ENCODE assay signal across 32 mouse cellular contexts in genomic region chr7:79740279-79740678, GRCm38 (mm10). TPM values are rescaled to one million over a fixed set of nuclear protein-coding genes. Genes with fewer than 3 reads are reported as not detected.
DNase-seq lines count a peak whose midpoint lies in the region; ATAC-seq and TF ChIP-seq lines count a peak whose summit lies in the region.
"Had no signal": no experiment of that assay in that cellular context is flagged by ENCODE, and none has a peak within 500 bp of the region (broad histone marks: within the 10 kb centered on the region; RNA-seq: fewer than 3 reads in every experiment).

No protein-coding gene starts in this region.

- peak; percentile 44 for DNase-seq in adrenal gland, postnatal 10 days
- DNase-seq in adrenal gland, postnatal 4 days (ENCODE audit: low spot score in 2 of 2), result no peak
- DNase-seq in kidney, adult 9 months, result peak; percentile 42
- DNase-seq in kidney, adult 18-20 months, result no peak
- peak; percentile 66 for DNase-seq in liver, adult 2 months (ENCODE audit: extremely low read depth, low read depth, low spot score)
- DNase-seq in urinary bladder, postnatal 36 days (ENCODE audit: low spot score in 2 of 2), result no peak
- DNase-seq: adrenal gland, adult 8-10 months; cerebellum, adult 18-20 months; cerebellum, adult 9-10 months; cerebellum, postnatal 14 days; gastrocnemius, postnatal 10 days; gastrocnemius, postnatal 36 days; heart, adult 2 months; heart, postnatal 14 days; heart, postnatal 4 days had no signal

- WGBS in liver, adult 2 months, result 59% methylated on average over 4 of the region's 4 CpGs
- WGBS in liver, embryonic 12.5 days (ENCODE audit: insufficient replicate concordance), result 69% methylated on average over 4 of the region's 4 CpGs

- TF ChIP-seq CTCF in liver, adult 2 months (IDR thresholded peaks at IDR 0.05; ENCODE audit: low read depth, low read length), result no peak

- peaks cover 30% of the 10 kb centered on the region; the same call in 1 of the 2 replicates for H3K36me3 ChIP-seq in liver, adult 2 months (ENCODE audit: control insufficient read depth, insufficient read depth, low read length)
- no peaks in the 10 kb centered on the region for H3K36me3 ChIP-seq in liver, embryonic 12.5 days

- no peak overlapping the region for H3K9ac ChIP-seq in liver, adult 2 months (ENCODE audit: low read depth, low read length)
- H3K9ac ChIP-seq in liver, embryonic 12.5 days, result no peak overlapping the region
- H3K9ac ChIP-seq: forebrain, embryonic 13.5 days; heart, embryonic 13.5 days; hindbrain, embryonic 14.5 days had no signal

- H3K9me3 ChIP-seq in liver, embryonic 12.5 days (replicated peaks), result no peaks in the 10 kb centered on the region
- H3K9me3 ChIP-seq: forebrain, embryonic 10.5 days; forebrain, embryonic 13.5 days; G1E; heart, embryonic 10.5 days; heart, embryonic 13.5 days had no signal

- no peak overlapping the region for H3K4me2 ChIP-seq in liver, embryonic 12.5 days
- H3K4me2 ChIP-seq: forebrain, embryonic 13.5 days; heart, embryonic 13.5 days; hindbrain, embryonic 14.5 days had no signal

- H3K27me3 ChIP-seq in liver, adult 2 months (ENCODE audit: control insufficient read depth, insufficient read depth, low read length), result no peaks in the 10 kb centered on the region
- no peaks in the 10 kb centered on the region for H3K27me3 ChIP-seq in liver, embryonic 12.5 days (replicated peaks)
- H3K27me3 ChIP-seq: CH12.LX; forebrain, embryonic 13.5 days; heart, embryonic 13.5 days; Patski had no signal

- H3K4me3 ChIP-seq in liver, adult 2 months (ENCODE audit: insufficient read depth, low read depth, low read length), result no peak overlapping the region
- H3K4me3 ChIP-seq in liver, embryonic 12.5 days, result no peak overlapping the region
- H3K4me3 ChIP-seq: forebrain, embryonic 10.5 days; forebrain, embryonic 13.5 days; heart, adult 2 months; heart, embryonic 10.5 days; heart, embryonic 13.5 days had no signal

- H3K27ac ChIP-seq in liver, adult 2 months (replicated peaks; ENCODE audit: insufficient read depth, low read depth, low read length), result no peak overlapping the region
- H3K27ac ChIP-seq in liver, embryonic 12.5 days, result no peak overlapping the region
- H3K27ac ChIP-seq: forebrain, embryonic 10.5 days; forebrain, embryonic 13.5 days; heart, adult 2 months; heart, embryonic 10.5 days; heart, embryonic 13.5 days; hindbrain, embryonic 14.5 days; hindbrain, postnatal 0 days had no signal

- peaks cover 4% of the 10 kb centered on the region for H3K4me1 ChIP-seq in liver, adult 2 months (ENCODE audit: control insufficient read depth, insufficient read depth, low read length)
- peaks cover 17% of the 10 kb centered on the region for H3K4me1 ChIP-seq in liver, embryonic 12.5 days

- H3K79me2 ChIP-seq in liver, adult 2 months (ENCODE audit: control insufficient read depth, insufficient read depth, low read length), result no peaks in the 10 kb centered on the region

- ATAC-seq in liver, embryonic 12.5 days, result no peak
- ATAC-seq: forebrain, embryonic 13.5 days; forebrain, embryonic 16.5 days; hindbrain, postnatal 0 days; Patski had no signal

- TF ChIP-seq POLR2A in liver, adult 2 months (IDR thresholded peaks at IDR 0.05; ENCODE audit: extremely low read depth, insufficient read depth, low read length), result no peak

RNA-seq across cellular contexts. Expression of gene Pex11a, which starts 2.7 kb away (rescaled TPM):
- 10 to 100 TPM; 41.0 to 47.0 TPM for total RNA-seq in adrenal gland, postnatal 10 days (2021)
- total RNA-seq in adrenal gland, postnatal 4 days (2021), result 10 to 100 TPM; 35.7 to 37.7 TPM
- 17.2 and 18.1 TPM in 2 replicates for total RNA-seq in liver, adult 2 months (2014; rRNA removed)
- 40.3 and 43.8 TPM in 2 replicates for polyA plus RNA-seq in liver, adult 2 months (2012; rRNA removed)
- polyA plus RNA-seq in liver, embryonic 12.5 days (2016; fragmentation: Nextera tagmentation; extraction: Ambion mirVana), result 1.3 TPM in 2 replicates

RNA-seq across cellular contexts. Expression of gene Wdr93, which starts 2.7 kb away (rescaled TPM):
- 1 to 10 TPM; 1.5 to 2.5 TPM for total RNA-seq in adrenal gland, postnatal 10 days (2021)
- 1 to 10 TPM; 2.7 to 2.9 TPM for total RNA-seq in adrenal gland, postnatal 4 days (2021)
- 0.74 and 0.81 TPM in 2 replicates for total RNA-seq in liver, adult 2 months (2014; rRNA removed)
- polyA plus RNA-seq in liver, adult 2 months (2012; rRNA removed), result 0.10 and 0.21 TPM in 2 replicates
- polyA plus RNA-seq in liver, embryonic 12.5 days (2016; fragmentation: Nextera tagmentation; extraction: Ambion mirVana), result 0.07 and 0.11 TPM in 2 replicates
- total RNA-seq: gastrocnemius, postnatal 36 days; granulocyte monocyte progenitor cell, adult 5-6 weeks had no signal

RNA-seq across cellular contexts. Expression of gene Plin1, which starts 7.6 kb away (rescaled TPM):
- total RNA-seq in adrenal gland, postnatal 10 days (2021), result 100 to 1,000 TPM; 750 to 928 TPM
- total RNA-seq in adrenal gland, postnatal 4 days (2021), result 100 to 1,000 TPM; 360 to 412 TPM
- 0.60 and 0.74 TPM in 2 replicates for total RNA-seq in liver, adult 2 months (2014; rRNA removed)
- polyA plus RNA-seq in liver, adult 2 months (2012; rRNA removed), result not detected in 2 replicates
- not detected in 2 replicates for polyA plus RNA-seq in liver, embryonic 12.5 days (2016; fragmentation: Nextera tagmentation; extraction: Ambion mirVana)
- total RNA-seq: CH12.LX; granulocyte monocyte progenitor cell, adult 5-6 weeks had no signal
- polyA plus RNA-seq: embryonic facial prominence, embryonic 11.5 days; forebrain, embryonic 10.5 days; forebrain, embryonic 16.5 days; G1E; heart, embryonic 10.5 days; heart, embryonic 13.5 days; heart, embryonic 16.5 days; hindbrain, embryonic 11.5 days had no signal

RNA-seq across cellular contexts. Expression of gene Kif7, which starts 24.8 kb away (rescaled TPM):
- 1 to 10 TPM; 4.9 to 5.7 TPM for total RNA-seq in adrenal gland, postnatal 10 days (2021)
- 10 to 100 TPM; 10.6 to 11.0 TPM for total RNA-seq in adrenal gland, postnatal 4 days (2021)
- total RNA-seq in liver, adult 2 months (2014; rRNA removed), result 0.20 and 0.37 TPM in 2 replicates
- polyA plus RNA-seq in liver, adult 2 months (2012; rRNA removed), result 0.21 TPM in 2 replicates
- polyA plus RNA-seq in liver, embryonic 12.5 days (2016; fragmentation: Nextera tagmentation; extraction: Ambion mirVana), result 1.4 and 1.7 TPM in 2 replicates

RNA-seq across cellular contexts. Expression of gene Mesp1, which starts 53.3 kb away (rescaled TPM):
- not detected for total RNA-seq in adrenal gland, postnatal 10 days (2021)
- total RNA-seq in adrenal gland, postnatal 4 days (2021), result under 1 TPM in 1 of 2 experiments, not detected in 1; 0.31 TPM
- total RNA-seq in liver, adult 2 months (2014; rRNA removed), result 0.18 and 0.20 TPM in 2 replicates
- not detected in 2 replicates for polyA plus RNA-seq in liver, adult 2 months (2012; rRNA removed)
- polyA plus RNA-seq in liver, embryonic 12.5 days (2016; fragmentation: Nextera tagmentation; extraction: Ambion mirVana), result 0.10 TPM in 1 of 2 replicates, not detected in the other
- total RNA-seq: adrenal gland, adult 8-10 months; CH12.LX; G1E; gastrocnemius, adult 18-20 months; gastrocnemius, postnatal 10 days; gastrocnemius, postnatal 36 days; granulocyte monocyte progenitor cell, adult 5-6 weeks; heart, adult 2 months; heart, postnatal 14 days; heart, postnatal 4 days had no signal
- polyA plus RNA-seq: brain, embryonic 14.5 days; forebrain, embryonic 10.5 days; forebrain, embryonic 13.5 days; forebrain, embryonic 16.5 days; G1E; heart, adult 2 months; heart, embryonic 16.5 days; hindbrain, embryonic 11.5 days; hindbrain, embryonic 14.5 days; Patski had no signal

Comparison
In these comparisons a context has a peak if more than half of its experiments do, and no peak if none do; other contexts are left out.
1. DNase-seq: peak in adrenal gland, postnatal 10 days (single experiment), kidney, adult 9 months (single experiment) and liver, adult 2 months (single experiment); none in adrenal gland, postnatal 4 days (0 of 2), kidney, adult 18-20 months (single experiment) and urinary bladder, postnatal 36 days (0 of 2).
2. RNA of gene Plin1, which starts 7.6 kb away (total RNA-seq): 750 to 928 TPM in adrenal gland, postnatal 10 days and 360 to 412 TPM in adrenal gland, postnatal 4 days; 0.60 to 0.74 TPM in liver, adult 2 months; every median in the first group is over 100 times any median in the second.